Mouse (Mus musculus): Measurements from ENCODE around the gene Dcst1. TPM values are rescaled to one million over a fixed set of nuclear protein-coding genes. Genes with fewer than 3 reads are reported as not detected.

Dcst1 gene
- polyA plus RNA-seq, 1 experiment from 2014 or later, result 0.13 TPM

GRCm38 (mm10) chr3:89382950-89383349, 17.9 kb upstream of the Dcst1 start:
- Histone ChIP-seq H3K4me1 (replicated peaks; ENCODE audit: control insufficient read depth, insufficient read depth, low read length) (peaks cover 41% of the 10 kb centered on the region), H3K4me3 (ENCODE audit: low read length) (no peak overlapping the region), H3K9ac (ENCODE audit: low read length) (no peak overlapping the region), H3K9me3 (ENCODE audit: control insufficient read depth, low read length) (no peaks in the 10 kb centered on the region), H3K4me2 (ENCODE audit: low read depth, low read length) (no peak overlapping the region), H3K27me3 (ENCODE audit: control insufficient read depth, insufficient read depth, low read depth, low read length) (no peaks in the 10 kb centered on the region), H3K27ac (ENCODE audit: low read length) (peak overlapping the region; percentile 7; the same call in 1 of the 2 replicates), H3K36me3 (ENCODE audit: control insufficient read depth, insufficient read depth, low read length) (peaks cover 13% of the 10 kb centered on the region)
- 80% methylated on average over 5 of the region's 5 CpGs for WGBS
- no peak for ATAC-seq (ENCODE audit: low read depth)

DNA sequence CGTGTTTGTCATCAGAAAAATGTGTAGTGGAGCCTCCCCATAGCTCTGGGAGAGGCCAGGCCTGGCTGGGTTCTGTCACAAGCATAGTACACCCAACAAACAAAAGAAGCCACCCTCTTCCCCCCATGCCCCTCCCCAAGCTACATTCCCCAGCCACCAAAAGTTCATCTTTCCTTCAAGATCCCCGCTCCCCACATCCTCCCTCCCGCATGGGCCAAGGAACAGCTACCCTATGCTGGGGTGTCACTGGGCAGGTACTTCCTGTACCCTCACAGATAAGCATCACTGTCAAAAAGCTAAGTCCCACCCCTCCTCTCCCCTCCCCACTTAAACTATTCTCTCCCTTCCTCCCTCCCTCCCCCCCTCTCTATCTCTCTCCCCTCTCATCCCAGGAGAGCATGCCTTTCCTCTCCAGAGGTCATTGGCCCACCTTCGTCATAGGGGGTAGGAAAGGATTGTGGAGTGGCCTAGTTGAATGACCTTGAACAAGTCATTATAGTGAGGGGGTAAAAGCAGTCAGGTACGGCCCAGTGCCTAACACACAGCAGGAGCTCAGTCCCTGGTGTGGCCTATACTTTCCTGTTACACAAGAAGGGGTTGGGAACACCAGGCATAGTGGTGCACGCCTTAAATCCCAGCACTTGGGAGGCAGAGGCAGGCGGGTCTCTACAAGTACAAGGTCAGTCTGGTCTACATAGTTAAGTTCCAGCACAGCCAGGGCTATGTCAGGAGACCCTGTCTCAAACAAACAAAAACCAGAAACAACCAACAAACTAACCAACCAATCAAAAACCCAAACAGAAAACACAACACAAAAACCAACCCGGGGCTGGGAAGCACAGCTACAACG, 17.2 kb upstream of the Dcst1 start:
- peaks cover 13% of the 10 kb centered on the region for H3K36me3 ChIP-seq (ENCODE audit: control insufficient read depth, insufficient read depth, low read length)
- H3K9me3 ChIP-seq (ENCODE audit: control insufficient read depth, low read length), result no peaks in the 10 kb centered on the region
- no peak overlapping the region for H3K9ac ChIP-seq (ENCODE audit: low read length)
- H3K27ac ChIP-seq (ENCODE audit: low read length), result no peak overlapping the region
- no peak overlapping the region for H3K4me2 ChIP-seq (ENCODE audit: low read depth, low read length)
- H3K4me3 ChIP-seq (ENCODE audit: low read length), result no peak overlapping the region
- ATAC-seq (ENCODE audit: low read depth), result no peak
- no peaks in the 10 kb centered on the region for H3K27me3 ChIP-seq (ENCODE audit: control insufficient read depth, insufficient read depth, low read depth, low read length)
- WGBS, result 85% methylated on average over 9 of the region's 9 CpGs
- H3K4me1 ChIP-seq (replicated peaks; ENCODE audit: control insufficient read depth, insufficient read depth, low read length), result peaks cover 38% of the 10 kb centered on the region

DNA sequence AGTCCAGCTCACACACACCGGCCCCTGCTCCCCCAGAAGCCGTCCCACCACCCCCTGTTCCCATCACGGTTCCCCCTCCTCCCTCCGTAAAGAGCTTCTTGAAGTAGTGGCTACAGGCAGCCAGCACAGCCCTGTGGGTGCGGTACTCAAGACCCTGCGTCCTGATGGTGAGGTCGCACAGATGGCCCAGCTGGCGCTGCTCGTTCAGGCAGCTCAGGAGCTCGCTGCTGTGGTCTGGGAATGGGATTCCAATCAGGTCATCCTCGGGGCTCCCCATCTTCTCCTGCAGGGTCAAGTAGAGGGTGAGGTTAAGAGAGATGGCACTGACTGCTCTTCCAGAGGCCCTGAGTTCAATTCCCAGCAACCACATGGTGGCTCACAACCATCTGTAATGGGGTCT, 16.2 kb upstream of the Dcst1 start:
- Histone ChIP-seq H3K27ac (ENCODE audit: low read length) (no peak overlapping the region), H3K4me1 (replicated peaks; ENCODE audit: control insufficient read depth, insufficient read depth, low read length) (peaks cover 35% of the 10 kb centered on the region), H3K4me3 (ENCODE audit: low read length) (no peak overlapping the region), H3K4me2 (ENCODE audit: low read depth, low read length) (no peak overlapping the region), H3K9ac (ENCODE audit: low read length) (no peak overlapping the region), H3K36me3 (ENCODE audit: control insufficient read depth, insufficient read depth, low read length) (peaks cover 13% of the 10 kb centered on the region), H3K27me3 (ENCODE audit: control insufficient read depth, insufficient read depth, low read depth, low read length) (no peaks in the 10 kb centered on the region), H3K9me3 (ENCODE audit: control insufficient read depth, low read length) (no peaks in the 10 kb centered on the region)
- WGBS, result 65% methylated on average over 11 of the region's 11 CpGs
- no peak for ATAC-seq (ENCODE audit: low read depth)

GRCm38 (mm10) chr3:89380711-89381110, 15.7 kb upstream of the Dcst1 start:
- Histone ChIP-seq H3K9ac (ENCODE audit: low read length) (no peak overlapping the region), H3K27me3 (ENCODE audit: control insufficient read depth, insufficient read depth, low read depth, low read length) (no peaks in the 10 kb centered on the region), H3K27ac (ENCODE audit: low read length) (no peak overlapping the region), H3K4me2 (ENCODE audit: low read depth, low read length) (no peak overlapping the region), H3K4me1 (replicated peaks; ENCODE audit: control insufficient read depth, insufficient read depth, low read length) (peaks cover 32% of the 10 kb centered on the region), H3K9me3 (ENCODE audit: control insufficient read depth, low read length) (no peaks in the 10 kb centered on the region), H3K36me3 (ENCODE audit: control insufficient read depth, insufficient read depth, low read length) (peaks cover 13% of the 10 kb centered on the region), H3K4me3 (ENCODE audit: low read length) (no peak overlapping the region)
- WGBS, result 88% methylated on average over 18 of the region's 18 CpGs
- no peak for ATAC-seq (ENCODE audit: low read depth)

- Histone ChIP-seq H3K9me3 (ENCODE audit: control insufficient read depth, low read length) (no peaks in the 10 kb centered on the region), H3K4me3 (ENCODE audit: low read length) (no peak overlapping the region), H3K27me3 (ENCODE audit: control insufficient read depth, insufficient read depth, low read depth, low read length) (no peaks in the 10 kb centered on the region), H3K4me2 (ENCODE audit: low read depth, low read length) (no peak overlapping the region), H3K27ac (ENCODE audit: low read length) (no peak overlapping the region), H3K4me1 (replicated peaks; ENCODE audit: control insufficient read depth, insufficient read depth, low read length) (peaks cover 28% of the 10 kb centered on the region), H3K36me3 (ENCODE audit: control insufficient read depth, insufficient read depth, low read length) (peaks cover 13% of the 10 kb centered on the region), H3K9ac (ENCODE audit: low read length) (no peak overlapping the region)
- WGBS, result 91% methylated on average over 14 of the region's 14 CpGs
- no peak for ATAC-seq (ENCODE audit: low read depth)
Measured at GRCm38 (mm10) chr3:89380291-89380690, 15.2 kb upstream of the Dcst1 start.

DNA sequence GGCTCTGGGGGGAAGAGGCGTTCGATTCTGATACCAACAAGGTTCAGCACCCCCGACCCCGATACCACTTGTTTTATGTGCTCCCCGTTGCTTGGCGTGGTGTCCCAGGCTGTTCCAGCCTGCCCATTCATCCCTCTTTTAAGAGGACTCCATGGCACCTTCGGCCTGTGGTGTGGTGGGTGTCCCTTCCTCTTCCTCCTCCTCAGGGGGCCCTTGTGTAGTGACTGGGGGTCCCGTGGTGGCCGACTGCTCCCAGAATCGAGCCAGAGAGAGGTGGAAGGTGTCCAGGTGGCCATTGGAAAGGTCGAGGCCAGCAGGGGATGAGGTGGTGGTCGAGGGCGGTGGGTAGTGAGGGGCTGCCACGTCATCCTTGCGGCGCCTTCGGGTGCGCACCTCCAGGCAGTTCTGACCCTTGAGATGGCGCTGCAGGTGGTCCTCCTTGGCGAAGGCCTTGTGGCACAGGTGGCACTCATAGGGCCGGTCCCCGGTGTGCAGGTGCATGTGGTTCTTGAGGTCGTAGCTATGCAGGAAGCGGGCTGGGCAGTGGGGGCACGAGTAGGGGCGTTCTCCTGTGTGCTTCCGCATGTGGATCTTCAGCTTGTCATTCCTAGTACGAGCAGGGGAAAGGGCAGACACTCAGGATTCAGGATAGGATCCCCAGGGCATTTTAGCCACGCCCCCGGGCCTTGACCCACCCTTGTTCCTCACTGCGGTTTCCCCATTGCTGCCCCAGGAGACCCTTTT, 14.5 kb upstream of the Dcst1 start:
- Histone ChIP-seq H3K4me2 (ENCODE audit: low read depth, low read length) (peak overlapping the region; percentile 82; the same call in 1 of the 2 replicates), H3K9ac (ENCODE audit: low read length) (no peak overlapping the region; the same call in 1 of the 2 replicates)

GRCm38 (mm10) chr3:89378394-89379067, 13.5 kb upstream of the Dcst1 start:
- peak; percentile 95 for ATAC-seq (ENCODE audit: low read depth)
- peaks cover 17% of the 10 kb centered on the region for H3K4me1 ChIP-seq (replicated peaks; ENCODE audit: control insufficient read depth, insufficient read depth, low read length)
- peaks cover 13% of the 10 kb centered on the region for H3K36me3 ChIP-seq (ENCODE audit: control insufficient read depth, insufficient read depth, low read length)
- WGBS, result 1% methylated on average over 25 of the region's 29 CpGs
- H3K9me3 ChIP-seq (ENCODE audit: control insufficient read depth, low read length), result no peaks in the 10 kb centered on the region
- H3K4me3 ChIP-seq (ENCODE audit: low read length), result peak overlapping the region; percentile 64
- H3K27me3 ChIP-seq (ENCODE audit: control insufficient read depth, insufficient read depth, low read depth, low read length), result no peaks in the 10 kb centered on the region
- peak overlapping the region; percentile 41 for H3K27ac ChIP-seq (ENCODE audit: low read length)
- peak overlapping the region; percentile 82 for H3K4me2 ChIP-seq (ENCODE audit: low read depth, low read length)
- H3K9ac ChIP-seq (ENCODE audit: low read length), result peak overlapping the region; percentile 78

More for the DNA sequence above, 14.5 kb upstream of the Dcst1 start:
- 84% methylated on average over 31 of the region's 31 CpGs for WGBS
- H3K4me3 ChIP-seq (ENCODE audit: low read length), result no peak overlapping the region
- H3K36me3 ChIP-seq (ENCODE audit: control insufficient read depth, insufficient read depth, low read length), result peaks cover 13% of the 10 kb centered on the region
- no peaks in the 10 kb centered on the region for H3K27me3 ChIP-seq (ENCODE audit: control insufficient read depth, insufficient read depth, low read depth, low read length)
- ATAC-seq (ENCODE audit: low read depth), result no peak
- peaks cover 21% of the 10 kb centered on the region for H3K4me1 ChIP-seq (replicated peaks; ENCODE audit: control insufficient read depth, insufficient read depth, low read length)
- H3K27ac ChIP-seq (ENCODE audit: low read length), result no peak overlapping the region
- no peaks in the 10 kb centered on the region for H3K9me3 ChIP-seq (ENCODE audit: control insufficient read depth, low read length)

GRCm38 (mm10) chr3:89377831-89378230, 12.8 kb upstream of the Dcst1 start:
- WGBS, result 61% methylated on average over 4 of the region's 4 CpGs
- 0 out of 2 replicates have a peak, but pooled peaks have one; percentile 4 for ATAC-seq (ENCODE audit: low read depth)

More at GRCm38 (mm10) chr3:89377831-89378230, 12.8 kb upstream of the Dcst1 start:
- Histone ChIP-seq H3K36me3 (ENCODE audit: control insufficient read depth, insufficient read depth, low read length) (peaks cover 13% of the 10 kb centered on the region), H3K9ac (ENCODE audit: low read length) (peak overlapping the region; percentile 78), H3K4me1 (replicated peaks; ENCODE audit: control insufficient read depth, insufficient read depth, low read length) (peaks cover 17% of the 10 kb centered on the region), H3K9me3 (ENCODE audit: control insufficient read depth, low read length) (no peaks in the 10 kb centered on the region), H3K4me2 (ENCODE audit: low read depth, low read length) (peak overlapping the region; percentile 82; the same call in 1 of the 2 replicates), H3K4me3 (ENCODE audit: low read length) (peak overlapping the region; percentile 64; the same call in 1 of the 2 replicates), H3K27me3 (ENCODE audit: control insufficient read depth, insufficient read depth, low read depth, low read length) (no peaks in the 10 kb centered on the region), H3K27ac (ENCODE audit: low read length) (peak overlapping the region; percentile 41; the same call in 1 of the 2 replicates)
